ENCODE assay signal across 23 mouse cellular contexts in the genomic region with DNA sequence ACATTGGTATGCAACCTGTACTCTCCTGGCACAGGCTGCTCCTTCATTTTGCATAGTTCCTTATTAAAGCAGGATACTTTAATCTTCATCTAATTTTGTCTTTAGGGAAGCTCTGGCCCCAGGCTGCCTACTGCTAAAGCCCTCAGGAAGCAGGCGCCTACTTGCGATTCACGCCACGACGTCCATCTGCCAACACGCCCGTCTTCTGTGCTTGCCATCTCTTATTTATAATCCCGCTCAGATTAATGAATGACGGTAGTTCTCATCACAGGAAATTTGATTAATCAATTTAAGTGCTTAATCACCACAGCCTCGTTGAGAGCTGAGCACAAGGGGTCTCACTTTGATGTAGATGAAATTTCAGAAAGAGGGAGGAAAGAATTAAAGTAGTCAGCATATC.
DNase-seq lines count a peak whose midpoint lies in the region; ATAC-seq and TF ChIP-seq lines count a peak whose summit lies in the region.
"Had no signal": no experiment of that assay in that cellular context is flagged by ENCODE, and none has a peak within 500 bp of the region (broad histone marks: within the 10 kb centered on the region; RNA-seq: fewer than 3 reads in every experiment).

No protein-coding gene starts in this region.

- peak; percentile 14 for DNase-seq in cerebellum, adult 9-11 months
- DNase-seq in cerebellum, adult 9-10 months: no peak
- DNase-seq in brain, embryonic 14.5 days (ENCODE audit: low read depth): peak; percentile 68
- no peak for DNase-seq in liver
- DNase-seq in layer of hippocampus, postnatal 14 days (ENCODE audit: low spot score in 2 of 2): no peak
- DNase-seq: adrenal gland, adult 8-10 months; adrenal gland, postnatal 25 days; embryo, embryonic 11 days; gastrocnemius, postnatal 10 days; gastrocnemius, postnatal 36 days; heart, adult 2 months; heart, postnatal 14 days; heart, postnatal 4 days had no signal

- no peak overlapping the region for H3K4me2 ChIP-seq in midbrain, embryonic 15.5 days
- H3K4me2 ChIP-seq: embryonic facial prominence, embryonic 13.5 days; forebrain, embryonic 12.5 days; heart, embryonic 13.5 days; hindbrain, embryonic 12.5 days had no signal

- ATAC-seq in midbrain, embryonic 15.5 days (replicated peaks): peak; percentile 44
- ATAC-seq: activated CD4-positive, CD25-positive, alpha-beta regulatory T cell, adult 4 months; forebrain, embryonic 16.5 days had no signal

- H3K36me3 ChIP-seq in midbrain, embryonic 15.5 days (replicated peaks): no peaks in the 10 kb centered on the region
- H3K36me3 ChIP-seq: embryonic facial prominence, embryonic 10.5 days; embryonic facial prominence, embryonic 13.5 days; forebrain, embryonic 12.5 days; heart, embryonic 10.5 days; heart, embryonic 13.5 days; hindbrain, embryonic 12.5 days had no signal

- no peaks in the 10 kb centered on the region for H3K27me3 ChIP-seq in midbrain, embryonic 15.5 days (replicated peaks)
- H3K27me3 ChIP-seq: forebrain, embryonic 12.5 days; hindbrain, embryonic 12.5 days had no signal

- H3K9ac ChIP-seq in midbrain, embryonic 15.5 days: no peak overlapping the region
- H3K9ac ChIP-seq: embryonic facial prominence, embryonic 13.5 days; forebrain, embryonic 12.5 days; heart, embryonic 13.5 days; hindbrain, embryonic 12.5 days had no signal

- no peak for TF ChIP-seq POLR2A in brain, embryonic 14.5 days (IDR thresholded peaks at IDR 0.05; ENCODE audit: borderline replicate concordance, extremely low read depth, insufficient read depth, insufficient read length, poor library complexity, severe bottlenecking)

- 0 out of 2 replicates have a peak overlapping the region, but pooled peaks have one; percentile 6 for H3K27ac ChIP-seq in midbrain, embryonic 15.5 days
- H3K27ac ChIP-seq: embryonic facial prominence, embryonic 10.5 days; embryonic facial prominence, embryonic 13.5 days; forebrain, embryonic 12.5 days; heart, adult 2 months; heart, embryonic 10.5 days; heart, embryonic 13.5 days; hindbrain, embryonic 12.5 days had no signal

- TF ChIP-seq CTCF in brain, embryonic 14.5 days (IDR thresholded peaks at IDR 0.05; ENCODE audit: borderline replicate concordance, extremely low read depth, insufficient read depth, insufficient read length): no peak

- WGBS in midbrain, embryonic 15.5 days: 35% methylated on average over 10 of the region's 10 CpGs

- H3K9me3 ChIP-seq in midbrain, embryonic 15.5 days: no peaks in the 10 kb centered on the region
- H3K9me3 ChIP-seq: embryonic facial prominence, embryonic 10.5 days; embryonic facial prominence, embryonic 13.5 days; forebrain, embryonic 12.5 days; heart, embryonic 10.5 days; heart, embryonic 13.5 days; hindbrain, embryonic 12.5 days had no signal

- H3K4me1 ChIP-seq in midbrain, embryonic 15.5 days: peaks cover 25% of the 10 kb centered on the region
- H3K4me1 ChIP-seq: heart, embryonic 13.5 days had no signal

- H3K4me3 ChIP-seq in midbrain, embryonic 15.5 days: no peak overlapping the region
- H3K4me3 ChIP-seq: embryonic facial prominence, embryonic 10.5 days; embryonic facial prominence, embryonic 13.5 days; erythroblast, embryonic 14.5 days; forebrain, embryonic 12.5 days; heart, adult 2 months; heart, embryonic 10.5 days; heart, embryonic 13.5 days; hindbrain, embryonic 12.5 days had no signal

Comparison
In these comparisons a context has a peak if more than half of its experiments do, and no peak if none do; other contexts are left out.
1. DNase-seq: peak in cerebellum, adult 9-11 months (single experiment) and brain, embryonic 14.5 days (single experiment); none in cerebellum, adult 9-10 months (single experiment), liver (single experiment) and layer of hippocampus, postnatal 14 days (0 of 2).